Mouse (Mus musculus): Measurements from ENCODE around the gene Aldh16a1. TPM values are rescaled to one million over a fixed set of nuclear protein-coding genes. Genes with fewer than 3 reads are reported as not detected.

The Aldh16a1 gene
- total and polyA plus RNA-seq, 2 experiments, result 33.3 to 162 TPM

GRCm38 (mm10) chr7:45191161-45191560 is 36.8 kb upstream of the Aldh16a1 start:
- TF ChIP-seq CTCF (IDR thresholded peaks at IDR 0.05; ENCODE audit: low read depth, low read length) (no peak), POLR2A (IDR thresholded peaks at IDR 0.05; ENCODE audit: extremely low read depth, insufficient read depth, low read length) (no peak)
- DNase-seq (ENCODE audit: extremely low read depth, low read depth, low spot score), result no peak
- Histone ChIP-seq H3K27me3 (ENCODE audit: control insufficient read depth, insufficient read depth, low read length) (peaks cover 10% of the 10 kb centered on the region; the same call in 1 of the 2 replicates), H3K79me2 (ENCODE audit: control insufficient read depth, insufficient read depth, low read length) (no peaks in the 10 kb centered on the region), H3K36me3 (ENCODE audit: control insufficient read depth, insufficient read depth, low read length) (no peaks in the 10 kb centered on the region), H3K27ac (replicated peaks; ENCODE audit: insufficient read depth, low read depth, low read length) (no peak overlapping the region), H3K4me1 (ENCODE audit: control insufficient read depth, insufficient read depth, low read length) (no peaks in the 10 kb centered on the region), H3K9ac (ENCODE audit: low read depth, low read length) (no peak overlapping the region), H3K4me3 (ENCODE audit: insufficient read depth, low read depth, low read length) (no peak overlapping the region)
- WGBS, result 53% methylated on average over 2 of the region's 2 CpGs

GRCm38 (mm10) chr7:45190186-45190585 is 35.8 kb upstream of the Aldh16a1 start:
- H3K4me3 ChIP-seq (ENCODE audit: insufficient read depth, low read depth, low read length), result no peak overlapping the region
- no peaks in the 10 kb centered on the region for H3K79me2 ChIP-seq (ENCODE audit: control insufficient read depth, insufficient read depth, low read length)
- 88% methylated on average over 6 of the region's 6 CpGs for WGBS
- no peaks in the 10 kb centered on the region for H3K36me3 ChIP-seq (ENCODE audit: control insufficient read depth, insufficient read depth, low read length)
- peaks cover 10% of the 10 kb centered on the region for H3K27me3 ChIP-seq (ENCODE audit: control insufficient read depth, insufficient read depth, low read length)
- H3K4me1 ChIP-seq (ENCODE audit: control insufficient read depth, insufficient read depth, low read length), result no peaks in the 10 kb centered on the region
- no peak overlapping the region for H3K9ac ChIP-seq (ENCODE audit: low read depth, low read length)
- TF ChIP-seq CTCF (IDR thresholded peaks at IDR 0.05; ENCODE audit: low read depth, low read length) (no peak), POLR2A (IDR thresholded peaks at IDR 0.05; ENCODE audit: extremely low read depth, insufficient read depth, low read length) (no peak)
- no peak overlapping the region for H3K27ac ChIP-seq (replicated peaks; ENCODE audit: insufficient read depth, low read depth, low read length)
- no peak for DNase-seq (ENCODE audit: extremely low read depth, low read depth, low spot score)

GRCm38 (mm10) chr7:45189600-45189999 is 35.2 kb upstream of the Aldh16a1 start:
- no peak overlapping the region for H3K4me3 ChIP-seq (ENCODE audit: insufficient read depth, low read depth, low read length)
- H3K27me3 ChIP-seq (ENCODE audit: control insufficient read depth, insufficient read depth, low read length), result peaks cover 10% of the 10 kb centered on the region
- no peaks in the 10 kb centered on the region for H3K36me3 ChIP-seq (ENCODE audit: control insufficient read depth, insufficient read depth, low read length)
- DNase-seq (ENCODE audit: extremely low read depth, low read depth, low spot score), result no peak
- no peak overlapping the region for H3K9ac ChIP-seq (ENCODE audit: low read depth, low read length)
- H3K79me2 ChIP-seq (ENCODE audit: control insufficient read depth, insufficient read depth, low read length), result no peaks in the 10 kb centered on the region
- TF ChIP-seq POLR2A (IDR thresholded peaks at IDR 0.05; ENCODE audit: extremely low read depth, insufficient read depth, low read length) (no peak), CTCF (IDR thresholded peaks at IDR 0.05; ENCODE audit: low read depth, low read length) (no peak)
- no peak overlapping the region for H3K27ac ChIP-seq (replicated peaks; ENCODE audit: insufficient read depth, low read depth, low read length)
- WGBS, result 53% methylated on average over 16 of the region's 16 CpGs
- no peaks in the 10 kb centered on the region for H3K4me1 ChIP-seq (ENCODE audit: control insufficient read depth, insufficient read depth, low read length)

- 70% methylated on average over 7 of the region's 7 CpGs for WGBS
Measured at GRCm38 (mm10) chr7:45185921-45186320, 31.5 kb upstream of the Aldh16a1 start.

GRCm38 (mm10) chr7:45183672-45184071 is 29.3 kb upstream of the Aldh16a1 start:
- Histone ChIP-seq H3K79me2 (ENCODE audit: control insufficient read depth, insufficient read depth, low read length) (no peaks in the 10 kb centered on the region), H3K4me1 (ENCODE audit: control insufficient read depth, insufficient read depth, low read length) (peaks cover 5% of the 10 kb centered on the region; the same call in 1 of the 2 replicates), H3K36me3 (ENCODE audit: control insufficient read depth, insufficient read depth, low read length) (no peaks in the 10 kb centered on the region), H3K27me3 (ENCODE audit: control insufficient read depth, insufficient read depth, low read length) (peaks cover 20% of the 10 kb centered on the region), H3K9ac (ENCODE audit: low read depth, low read length) (no peak overlapping the region), H3K27ac (replicated peaks; ENCODE audit: insufficient read depth, low read depth, low read length) (no peak overlapping the region), H3K4me3 (ENCODE audit: insufficient read depth, low read depth, low read length) (no peak overlapping the region)
- 72% methylated on average over 7 of the region's 7 CpGs for WGBS
- no peak for DNase-seq (ENCODE audit: extremely low read depth, low read depth, low spot score)
- no peak for TF ChIP-seq CTCF (IDR thresholded peaks at IDR 0.05; ENCODE audit: low read depth, low read length)
- no peak for TF ChIP-seq POLR2A (IDR thresholded peaks at IDR 0.05; ENCODE audit: extremely low read depth, insufficient read depth, low read length)

More at GRCm38 (mm10) chr7:45185921-45186320, 31.5 kb upstream of the Aldh16a1 start:
- no peak overlapping the region for H3K4me3 ChIP-seq (ENCODE audit: insufficient read depth, low read depth, low read length)
- peaks cover 23% of the 10 kb centered on the region for H3K27me3 ChIP-seq (ENCODE audit: control insufficient read depth, insufficient read depth, low read length)
- no peaks in the 10 kb centered on the region for H3K79me2 ChIP-seq (ENCODE audit: control insufficient read depth, insufficient read depth, low read length)
- peaks cover 5% of the 10 kb centered on the region; the same call in 1 of the 2 replicates for H3K4me1 ChIP-seq (ENCODE audit: control insufficient read depth, insufficient read depth, low read length)
- TF ChIP-seq POLR2A (IDR thresholded peaks at IDR 0.05; ENCODE audit: extremely low read depth, insufficient read depth, low read length) (no peak), CTCF (IDR thresholded peaks at IDR 0.05; ENCODE audit: low read depth, low read length) (no peak)
- no peak for DNase-seq (ENCODE audit: extremely low read depth, low read depth, low spot score)
- no peak overlapping the region for H3K9ac ChIP-seq (ENCODE audit: low read depth, low read length)
- no peak overlapping the region for H3K27ac ChIP-seq (replicated peaks; ENCODE audit: insufficient read depth, low read depth, low read length)
- no peaks in the 10 kb centered on the region for H3K36me3 ChIP-seq (ENCODE audit: control insufficient read depth, insufficient read depth, low read length)

- Histone ChIP-seq H3K27me3 (ENCODE audit: control insufficient read depth, insufficient read depth, low read length) (peaks cover 23% of the 10 kb centered on the region), H3K4me1 (ENCODE audit: control insufficient read depth, insufficient read depth, low read length) (peaks cover 5% of the 10 kb centered on the region; the same call in 1 of the 2 replicates), H3K27ac (replicated peaks; ENCODE audit: insufficient read depth, low read depth, low read length) (no peak overlapping the region), H3K9ac (ENCODE audit: low read depth, low read length) (no peak overlapping the region; the same call in 1 of the 2 replicates), H3K79me2 (ENCODE audit: control insufficient read depth, insufficient read depth, low read length) (no peaks in the 10 kb centered on the region), H3K36me3 (ENCODE audit: control insufficient read depth, insufficient read depth, low read length) (no peaks in the 10 kb centered on the region), H3K4me3 (ENCODE audit: insufficient read depth, low read depth, low read length) (no peak overlapping the region)
- WGBS, result 12% methylated on average over 11 of the region's 11 CpGs
- TF ChIP-seq POLR2A (IDR thresholded peaks at IDR 0.05; ENCODE audit: extremely low read depth, insufficient read depth, low read length), result no peak
- TF ChIP-seq CTCF (IDR thresholded peaks at IDR 0.05; ENCODE audit: low read depth, low read length), result no peak
- no peak for DNase-seq (ENCODE audit: extremely low read depth, low read depth, low spot score)
Measured at GRCm38 (mm10) chr7:45182606-45183005, 28.2 kb upstream of the Aldh16a1 start.
